Mouse (Mus musculus) c-Kit-positive CD71-positive TER-119-positive erythroid progenitor cells, embryonic 14.5 days (primary cell): ENCODE results near the gene 2700049A03Rik.
A peak's percentile ranks its signal among the peaks of the same experiment; 100 is the strongest.
"Not testable (repeated sequence)": the region's sequence is repeated elsewhere in the genome, so short reads cannot be mapped to it uniquely, and the experiment has no call there.

ENCODE experiments used
- DNase-seq: peaks from one replicate; pipeline ENCODE4 v3.0.0-alpha.2; 2013; ENCODE audit warnings: low spot score

2700049A03Rik gene

GRCm38 (mm10) chr12:71136130-71136973 is at the start of gene 2700049A03Rik, which contains the start of gene Timm9:
Gene 2700049A03Rik, plus strand, starts transcription at chr12:71136848.
Gene Timm9, minus strand, starts transcription at chr12:71136684.
- no peak for DNase-seq

GRCm38 (mm10) chr12:71104275-71104674 is 32.4 kb upstream of the 2700049A03Rik start:
- not testable (repeated sequence) for DNase-seq

- DNase-seq: no peak
These were observed 29.4 kb upstream of the 2700049A03Rik start for GRCm38 (mm10) chr12:71107216-71107771.

- no peak for DNase-seq
These were observed 25.3 kb upstream of the 2700049A03Rik start, which contains the start of gene Tomm20l for GRCm38 (mm10) chr12:71111331-71111730. Gene Tomm20l, plus strand, starts transcription at chr12:71111428.

GRCm38 (mm10) chr12:71113074-71113473 is 23.6 kb upstream of the 2700049A03Rik start:
- no peak for DNase-seq

- no peak for DNase-seq
These were observed 22.9 kb upstream of the 2700049A03Rik start for GRCm38 (mm10) chr12:71113675-71114288.

GRCm38 (mm10) chr12:71116411-71116810 is 20.2 kb upstream of the 2700049A03Rik start:
- no peak for DNase-seq

- no peak for DNase-seq
These were observed 13.9 kb upstream of the 2700049A03Rik start for GRCm38 (mm10) chr12:71122731-71123130.

GRCm38 (mm10) chr12:71123286-71123685 is 13.4 kb upstream of the 2700049A03Rik start:
- no peak for DNase-seq

GRCm38 (mm10) chr12:71135581-71135980 is 1.1 kb upstream of the 2700049A03Rik start:
- DNase-seq: no peak

GRCm38 (mm10) chr12:71136974-71137491 is 385 bp downstream of the 2700049A03Rik start:
- peak; percentile 96 for DNase-seq

- no peak for DNase-seq
These were observed 1.0 kb downstream of the 2700049A03Rik start for GRCm38 (mm10) chr12:71137686-71138085.

- no peak for DNase-seq
These were observed 2.7 kb downstream of the 2700049A03Rik start for GRCm38 (mm10) chr12:71139258-71139828.

- DNase-seq: no peak
These were observed 4.5 kb downstream of the 2700049A03Rik start for GRCm38 (mm10) chr12:71141189-71141588.

- DNase-seq: peak; percentile 49
These were observed 11.0 kb downstream of the 2700049A03Rik start for GRCm38 (mm10) chr12:71147641-71148040.

GRCm38 (mm10) chr12:71148801-71149200 is 12.2 kb downstream of the 2700049A03Rik start:
- DNase-seq: no peak

- DNase-seq: no peak
These were observed 12.8 kb downstream of the 2700049A03Rik start for GRCm38 (mm10) chr12:71149456-71149855.

- no peak for DNase-seq
These were observed 13.5 kb downstream of the 2700049A03Rik start for GRCm38 (mm10) chr12:71150167-71150566.

GRCm38 (mm10) chr12:71154979-71155378 is 18.3 kb downstream of the 2700049A03Rik start:
- DNase-seq: no peak

- DNase-seq: no peak
These were observed 21.3 kb downstream of the 2700049A03Rik start for GRCm38 (mm10) chr12:71157974-71158373.

GRCm38 (mm10) chr12:71164410-71164809 is 27.8 kb downstream of the 2700049A03Rik start:
- peak; percentile 53 for DNase-seq

- DNase-seq: no peak
These were observed 33.3 kb downstream of the 2700049A03Rik start for GRCm38 (mm10) chr12:71169911-71170310.
